Mouse (Mus musculus) heart, embryonic 16.5 days (tissue): Measurements from ENCODE around the gene Hacl1. TPM values are rescaled to one million over a fixed set of nuclear protein-coding genes. Genes with fewer than 3 reads are reported as not detected.
A peak's percentile ranks its signal among the peaks of the same experiment; 100 is the strongest.

Source experiments
- ATAC-seq: fragments of 200-750 bp; cut with Nextera tagmentation; replicated peaks from 2 replicates; pipeline ENCODE4 v1.8.0; 2017; ENCODE audit warnings: moderate number of reproducible peaks; ENCODE audit not compliant: insufficient read depth, low FRiP score; ENCODE audit errors: extremely low read depth
- H3K27ac ChIP-seq: fragments of 300-500 bp; sonication (generic); 2 replicates; pipeline ENCODE4 v1.5.1; 2014; ENCODE audit warnings: mild to moderate bottlenecking, low read length, control low read depth, moderate library complexity
- H3K27me3 ChIP-seq: fragments of 300-500 bp; sonication (generic); 2 replicates; pipeline ENCODE4 v1.6.1; 2014; ENCODE audit warnings: low read length, mixed read lengths; ENCODE audit not compliant: control insufficient read depth, insufficient read depth
- H3K36me3 ChIP-seq: fragments of 300-500 bp; sonication (generic); 2 replicates; pipeline ENCODE4 v1.6.1; 2014; ENCODE audit not compliant: control insufficient read depth, insufficient read depth
- H3K4me1 ChIP-seq: fragments of 300-500 bp; sonication (generic); 2 replicates; pipeline ENCODE4 v1.6.1; 2014; ENCODE audit warnings: low read length, mixed read lengths; ENCODE audit not compliant: control insufficient read depth, insufficient read depth
- H3K4me2 ChIP-seq: fragments of 300-500 bp; sonication (generic); 2 replicates; pipeline ENCODE4 v1.6.1; 2014; ENCODE audit warnings: low read depth, mild to moderate bottlenecking, control low read depth, low read length
- H3K4me3 ChIP-seq: fragments of 300-500 bp; sonication (generic); 2 replicates; pipeline ENCODE4 v1.5.1; 2014; ENCODE audit warnings: mild to moderate bottlenecking, control low read depth, low read length
- H3K9ac ChIP-seq: fragments of 300-500 bp; sonication (generic); 2 replicates; pipeline ENCODE4 v1.6.1; 2014; ENCODE audit warnings: low read length, control low read depth
- H3K9me3 ChIP-seq: fragments of 300-500 bp; sonication (generic); replicated peaks from 2 replicates; pipeline ENCODE4 v1.6.1; 2016; ENCODE audit warnings: low read length; ENCODE audit not compliant: control insufficient read depth
- WGBS: fragments of 180-500 bp; shearing (Covaris S2); extraction: QIAGEN DNeasy Blood & Tissue Kit; methylation state at CpG from one replicate; pipeline ENCODE4 v1.1.7; 2014; 5-methylcytosine and 5-hydroxymethylcytosine counted together
- polyA plus RNA-seq: library from polyadenylated mRNA; unstranded; fragments of >200 nt; fragmentation: Nextera tagmentation; extraction: Ambion mirVana; gene quantifications from 2 replicates; pipeline ENCODE4 v1.2.1, GENCODE M21; 2015

Hacl1 gene
- polyA plus RNA-seq, 1 experiment from 2014 or later, result 14.3 TPM

DNA sequence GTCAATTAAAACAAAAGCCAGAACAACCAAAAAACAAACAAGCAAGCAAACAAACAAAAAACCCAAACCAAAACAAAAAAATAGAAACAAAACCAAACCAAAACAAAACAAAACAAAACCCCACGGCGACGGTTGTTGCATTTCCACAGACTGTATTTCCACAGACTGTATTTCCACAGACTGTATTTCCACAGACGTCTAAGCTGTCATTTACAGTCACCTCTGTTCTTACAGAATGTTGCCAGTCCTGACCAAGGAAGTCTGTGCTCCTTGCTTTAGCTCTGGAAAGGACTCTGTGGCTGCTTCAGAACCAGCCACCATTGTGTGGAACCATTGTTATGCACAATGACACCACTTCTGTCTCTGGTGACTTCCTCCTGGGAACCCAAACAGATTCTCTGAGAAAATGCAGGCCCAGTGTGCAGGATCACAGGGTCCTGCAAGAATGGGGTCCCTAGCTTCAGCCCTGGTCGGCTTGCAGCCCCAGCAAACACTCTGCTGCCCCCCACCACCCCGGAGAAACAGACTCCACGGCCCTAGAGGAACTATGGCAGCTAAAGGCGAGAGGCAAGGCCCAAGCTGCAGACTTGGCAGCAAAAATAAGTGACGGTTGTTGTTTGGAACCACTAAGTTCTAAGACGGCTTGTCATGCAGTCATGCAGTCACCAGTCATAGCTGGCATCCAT, 30.7 kb upstream of the Hacl1 start:
- Histone ChIP-seq H3K4me1 (peaks cover 19% of the 10 kb centered on the region), H3K36me3 (peaks cover 9% of the 10 kb centered on the region), H3K4me2 (no peak overlapping the region), H3K9ac (no peak overlapping the region), H3K27ac (no peak overlapping the region), H3K4me3 (no peak overlapping the region), H3K27me3 (no peaks in the 10 kb centered on the region), H3K9me3 (no peaks in the 10 kb centered on the region)
- 70% methylated on average over 10 of the region's 10 CpGs for WGBS
- no peak for ATAC-seq

DNA sequence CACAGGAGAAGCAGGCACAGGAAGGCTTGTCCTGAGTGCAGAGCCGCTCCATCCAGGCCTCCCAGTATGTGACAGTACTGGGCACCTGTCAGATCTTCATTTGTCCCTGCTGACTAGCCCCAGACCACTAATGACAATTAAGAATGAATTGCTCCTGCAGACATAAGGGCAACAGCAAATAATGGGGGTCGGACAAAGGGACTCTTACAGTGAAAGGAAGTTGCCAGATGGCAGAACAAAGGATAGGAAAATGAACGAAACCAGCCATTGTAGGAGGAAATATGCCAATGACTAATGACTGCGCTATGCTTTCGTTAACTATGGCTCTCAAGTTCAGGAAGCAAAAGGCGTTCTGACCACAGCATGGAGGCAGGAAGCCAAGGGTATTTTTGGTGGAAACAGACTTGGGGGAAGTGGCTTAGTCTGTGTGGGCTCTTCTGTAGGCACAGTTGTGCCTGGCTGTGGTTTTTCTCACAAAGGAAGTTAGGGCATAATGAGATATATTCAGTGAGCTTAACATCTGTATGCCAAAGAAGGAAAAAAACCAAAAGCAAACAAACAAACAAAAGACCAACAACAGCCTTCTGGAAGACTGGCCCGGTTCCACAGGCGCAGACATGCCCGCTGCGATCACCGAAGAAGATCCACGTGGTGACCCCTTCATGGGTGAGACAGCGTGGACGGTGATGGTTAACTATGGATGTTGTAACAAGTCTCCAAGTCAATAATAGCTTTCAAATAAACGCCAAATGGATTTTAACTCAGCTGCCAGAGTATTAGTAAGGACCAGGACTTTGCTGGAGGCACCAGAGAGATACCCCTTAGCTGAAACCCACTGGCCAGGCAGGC, 28.8 kb upstream of the Hacl1 start:
- H3K4me3 ChIP-seq, result no peak overlapping the region
- H3K4me1 ChIP-seq, result peaks cover 19% of the 10 kb centered on the region
- peak overlapping the region; percentile 38; the same call in 1 of the 2 replicates for H3K9ac ChIP-seq
- H3K27me3 ChIP-seq, result no peaks in the 10 kb centered on the region
- H3K4me2 ChIP-seq, result peak overlapping the region; percentile 43
- peak; percentile 45 for ATAC-seq
- no peaks in the 10 kb centered on the region for H3K9me3 ChIP-seq
- peak overlapping the region; percentile 77 for H3K27ac ChIP-seq
- H3K36me3 ChIP-seq, result peaks cover 11% of the 10 kb centered on the region
- WGBS, result 69% methylated on average over 15 of the region's 15 CpGs

DNA sequence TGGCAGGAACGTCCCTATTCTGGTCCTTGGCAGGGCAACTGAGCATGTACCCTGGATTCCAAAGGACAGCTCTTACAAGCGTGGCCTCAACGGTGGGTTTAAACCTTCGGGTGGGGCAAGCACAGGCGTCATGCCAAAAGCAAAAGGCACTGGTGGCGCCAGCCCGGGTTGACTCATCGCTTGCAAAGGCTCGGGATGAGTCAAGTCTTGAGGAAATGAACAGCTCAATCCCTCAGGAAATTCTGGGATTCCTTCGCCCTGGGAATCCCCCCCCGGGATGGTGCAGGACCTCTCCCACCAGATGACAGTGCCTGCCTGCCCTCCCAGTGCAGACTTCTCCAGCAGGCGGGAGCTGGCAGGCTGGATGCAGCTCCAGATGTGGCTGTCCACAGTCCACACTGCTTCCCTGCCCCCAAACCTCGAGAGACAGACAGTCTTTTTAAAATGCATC, 28.1 kb upstream of the Hacl1 start:
- H3K36me3 ChIP-seq, result peaks cover 11% of the 10 kb centered on the region
- H3K27me3 ChIP-seq, result no peaks in the 10 kb centered on the region
- ATAC-seq, result peak; percentile 56; the same call in 1 of the 2 replicates
- peak overlapping the region; percentile 43 for H3K4me2 ChIP-seq
- no peaks in the 10 kb centered on the region for H3K9me3 ChIP-seq
- no peak overlapping the region for H3K4me3 ChIP-seq
- H3K9ac ChIP-seq, result peak overlapping the region; percentile 38; the same call in 1 of the 2 replicates
- peak overlapping the region; percentile 77 for H3K27ac ChIP-seq
- 39% methylated on average over 13 of the region's 13 CpGs for WGBS
- H3K4me1 ChIP-seq, result peaks cover 26% of the 10 kb centered on the region

DNA sequence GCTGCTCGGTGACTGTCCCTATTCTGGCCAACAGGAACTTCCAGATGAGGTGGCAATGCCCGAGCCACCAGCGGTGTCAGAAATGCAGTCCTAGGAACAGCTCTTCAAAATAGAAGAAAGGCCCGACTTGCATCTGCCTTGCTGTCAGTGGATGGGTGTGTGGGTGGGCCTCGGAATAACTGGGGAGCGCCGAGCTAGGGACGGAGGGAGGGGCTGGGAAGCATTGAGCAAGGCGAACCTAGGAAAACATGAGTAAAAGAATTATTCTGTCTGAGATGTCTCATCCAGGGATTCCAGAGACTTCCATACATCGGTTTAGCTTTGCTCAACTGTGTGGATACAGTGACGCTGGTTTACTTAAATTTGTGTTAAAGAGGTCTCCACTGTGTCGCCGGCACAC, 27.2 kb upstream of the Hacl1 start:
- no peak overlapping the region for H3K9ac ChIP-seq
- peak overlapping the region; percentile 77 for H3K27ac ChIP-seq
- ATAC-seq, result no peak
- no peaks in the 10 kb centered on the region for H3K9me3 ChIP-seq
- peaks cover 35% of the 10 kb centered on the region for H3K4me1 ChIP-seq
- WGBS, result 77% methylated on average over 13 of the region's 13 CpGs
- no peak overlapping the region for H3K4me2 ChIP-seq
- H3K36me3 ChIP-seq, result peaks cover 11% of the 10 kb centered on the region
- H3K27me3 ChIP-seq, result no peaks in the 10 kb centered on the region
- H3K4me3 ChIP-seq, result no peak overlapping the region

- no peak for ATAC-seq
- H3K9ac ChIP-seq, result no peak overlapping the region
- no peaks in the 10 kb centered on the region for H3K27me3 ChIP-seq
- no peak overlapping the region for H3K27ac ChIP-seq
- H3K4me3 ChIP-seq, result no peak overlapping the region
- H3K9me3 ChIP-seq, result no peaks in the 10 kb centered on the region
- H3K4me2 ChIP-seq, result no peak overlapping the region
- 76% methylated on average over 6 of the region's 6 CpGs for WGBS
- H3K36me3 ChIP-seq, result peaks cover 11% of the 10 kb centered on the region
- H3K4me1 ChIP-seq, result peaks cover 40% of the 10 kb centered on the region
Measured at GRCm38 (mm10) chr14:31667741-31668140, 26.7 kb upstream of the Hacl1 start.

GRCm38 (mm10) chr14:31666931-31667705, 26.0 kb upstream of the Hacl1 start:
- peaks cover 45% of the 10 kb centered on the region for H3K4me1 ChIP-seq
- no peak for ATAC-seq
- no peaks in the 10 kb centered on the region for H3K9me3 ChIP-seq
- peaks cover 11% of the 10 kb centered on the region for H3K36me3 ChIP-seq
- no peak overlapping the region for H3K4me2 ChIP-seq
- no peak overlapping the region for H3K27ac ChIP-seq
- H3K27me3 ChIP-seq, result no peaks in the 10 kb centered on the region
- no peak overlapping the region for H3K4me3 ChIP-seq
- no peak overlapping the region for H3K9ac ChIP-seq
- 94% methylated on average over 28 of the region's 28 CpGs for WGBS

- Histone ChIP-seq H3K4me1 (peaks cover 50% of the 10 kb centered on the region), H3K4me2 (no peak overlapping the region), H3K9ac (no peak overlapping the region), H3K27ac (no peak overlapping the region), H3K36me3 (peaks cover 11% of the 10 kb centered on the region), H3K4me3 (no peak overlapping the region), H3K9me3 (no peaks in the 10 kb centered on the region), H3K27me3 (no peaks in the 10 kb centered on the region)
- no peak for ATAC-seq
- WGBS, result 81% methylated on average over 4 of the region's 4 CpGs
Measured at GRCm38 (mm10) chr14:31665566-31665940, 24.5 kb upstream of the Hacl1 start.

DNA sequence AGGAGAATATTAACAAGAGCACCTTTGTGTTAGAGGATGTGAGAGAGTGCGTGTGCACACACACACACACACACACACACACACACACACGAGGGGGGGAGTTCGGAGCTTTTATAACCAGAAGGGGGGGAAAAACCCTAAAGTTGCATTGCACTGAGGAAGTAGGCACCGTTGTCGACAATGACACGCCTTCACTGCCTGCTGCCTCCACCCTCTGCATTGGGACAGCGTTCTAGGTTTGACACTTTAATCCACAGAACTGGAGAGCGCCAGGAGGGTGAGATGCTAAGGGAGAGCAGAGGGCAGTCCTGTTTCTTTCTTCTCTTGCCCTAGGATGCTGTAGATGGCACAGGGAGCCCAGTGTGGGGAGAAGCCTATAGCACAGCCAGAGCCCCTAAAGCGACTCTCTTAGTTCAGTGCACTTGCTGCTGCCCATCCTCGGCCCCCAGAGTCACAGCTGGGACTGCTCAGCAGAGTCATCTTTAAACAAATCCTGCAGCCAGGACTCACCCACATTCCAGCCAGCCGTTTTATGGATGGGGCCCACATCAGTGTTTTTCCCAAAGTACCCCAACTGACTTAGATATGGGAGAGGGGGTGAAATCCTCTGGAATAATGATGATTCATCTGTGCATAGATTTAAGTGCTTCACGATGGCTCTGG, 23.9 kb upstream of the Hacl1 start:
- peaks cover 49% of the 10 kb centered on the region for H3K4me1 ChIP-seq
- no peak overlapping the region for H3K4me3 ChIP-seq
- no peak overlapping the region for H3K4me2 ChIP-seq
- WGBS, result 55% methylated on average over 12 of the region's 12 CpGs
- H3K9me3 ChIP-seq, result no peaks in the 10 kb centered on the region
- peaks cover 11% of the 10 kb centered on the region for H3K36me3 ChIP-seq
- no peak overlapping the region for H3K9ac ChIP-seq
- peak overlapping the region; percentile 48; the same call in 1 of the 2 replicates for H3K27ac ChIP-seq
- no peaks in the 10 kb centered on the region for H3K27me3 ChIP-seq
- ATAC-seq, result no peak
